Mouse (Mus musculus) CH12.LX (cell line): ENCODE results near the gene Brd3os. TPM values are rescaled to one million over a fixed set of nuclear protein-coding genes. Genes with fewer than 3 reads are reported as not detected.
A peak's percentile ranks its signal among the peaks of the same experiment; 100 is the strongest.

Experiments used
- DNase-seq: peaks from one replicate; pipeline ENCODE4 v3.0.0-alpha.2; 2013; ENCODE audit errors: extremely low read depth
- H3K27ac ChIP-seq: 2 replicates; pipeline ENCODE4 v1.5.1; 2012; ENCODE audit warnings: low read depth, mild to moderate bottlenecking, control low read depth, moderate library complexity; ENCODE audit not compliant: insufficient read depth
- H3K27me3 ChIP-seq: replicated peaks from 2 replicates; pipeline ENCODE3; 2012; ENCODE audit warnings: inconsistent platforms
- H3K36me3 ChIP-seq, 2 experiments: replicated peaks in 1 of 2; 2 replicates each; pipeline versions ENCODE3 to v1.6.1; 2012; ENCODE audit warnings: inconsistent platforms in 1 of 2, low read length in 1 of 2, mild to moderate bottlenecking in 1 of 2, mixed read lengths in 1 of 2, moderate library complexity in 1 of 2; ENCODE audit not compliant: control insufficient read depth in 1 of 2, insufficient read depth in 1 of 2
- H3K4me1 ChIP-seq, 2 experiments: 2 replicates each; pipeline ENCODE4 v1.6.1; 2012; ENCODE audit warnings: inconsistent platforms in 1 of 2, moderate library complexity in 1 of 2; ENCODE audit not compliant: insufficient read depth in 2 of 2, control insufficient read depth in 1 of 2
- H3K4me2 ChIP-seq: 2 replicates; pipeline ENCODE4 v1.6.1; 2012; ENCODE audit warnings: low read depth, mild to moderate bottlenecking, control low read depth; ENCODE audit not compliant: poor library complexity, insufficient read depth, severe bottlenecking
- H3K4me3 ChIP-seq, 3 experiments: fragments of 150-350 bp in 1 of 3; sonication (generic) in 1 of 3; replicated peaks in 1 of 3; 2 replicates each; pipeline versions ENCODE3 to v1.5.1; 2011 to 2012; ENCODE audit warnings: low read depth in 2 of 3, low read length in 2 of 3, mild to moderate bottlenecking in 2 of 3, moderate library complexity in 2 of 3, control low read depth in 1 of 3, improper control_type of control experiment in 1 of 3, inconsistent platforms in 1 of 3, mixed read lengths in 1 of 3; ENCODE audit not compliant: poor library complexity in 1 of 3
- H3K79me2 ChIP-seq: replicated peaks from 2 replicates; pipeline ENCODE4 v1.6.1; 2012; ENCODE audit warnings: mild to moderate bottlenecking, moderate library complexity; ENCODE audit not compliant: control insufficient read depth, poor library complexity, insufficient read depth, severe bottlenecking; ENCODE audit errors: extremely low read depth
- H3K9ac ChIP-seq: 2 replicates; pipeline ENCODE4 v1.6.1; 2012; ENCODE audit warnings: low read depth, mild to moderate bottlenecking, control low read depth, moderate library complexity; ENCODE audit not compliant: insufficient read depth
- H3K9me3 ChIP-seq: replicated peaks from 2 replicates; pipeline ENCODE3; 2012; ENCODE audit warnings: low read length, inconsistent platforms, mixed read lengths
- BHLHE40 ChIP-seq: IDR thresholded peaks from 2 replicates; pipeline ENCODE4 v1.6.1; 2011; ENCODE audit warnings: mild to moderate bottlenecking, low read depth, low read length, improper control_type of control experiment
- CHD1 ChIP-seq: IDR thresholded peaks from 2 replicates; pipeline ENCODE4 v1.6.1; 2012; ENCODE audit warnings: low read depth, low read length, improper control_type of control experiment, inconsistent platforms
- CHD2 ChIP-seq: IDR thresholded peaks from 2 replicates; pipeline ENCODE4 v1.6.1; 2011; ENCODE audit warnings: low read length, improper control_type of control experiment
- CTCF ChIP-seq, 2 experiments: IDR thresholded peaks in 1 of 2; conservative IDR thresholded peaks in 1 of 2; 2 replicates each; pipeline ENCODE4 v1.5.1; 2011 to 2012; ENCODE audit warnings: low read depth in 2 of 2, low read length in 2 of 2, improper control_type of control experiment in 1 of 2, inconsistent platforms in 1 of 2, mild to moderate bottlenecking in 1 of 2, moderate library complexity in 1 of 2
- E2F4 ChIP-seq: IDR thresholded peaks from 2 replicates; pipeline ENCODE4 v1.6.1; 2011; ENCODE audit warnings: low read depth, low read length, improper control_type of control experiment; ENCODE audit not compliant: insufficient replicate concordance
- ELF1 ChIP-seq: IDR thresholded peaks from 2 replicates; pipeline ENCODE4 v1.6.1; 2014; ENCODE audit warnings: low read depth, mild to moderate bottlenecking, inconsistent platforms, low read length, improper control_type of control experiment
- EP300 ChIP-seq: IDR thresholded peaks from 2 replicates; pipeline ENCODE4 v1.6.1; 2011; ENCODE audit warnings: low read length, improper control_type of control experiment
- ETS1 ChIP-seq: conservative IDR thresholded peaks from 2 replicates; pipeline ENCODE4 v1.6.1; 2012; ENCODE audit warnings: low read depth, mild to moderate bottlenecking, inconsistent platforms, low read length, improper control_type of control experiment, moderate library complexity
- GABPA ChIP-seq: IDR thresholded peaks from 2 replicates; pipeline ENCODE4 v1.6.1; 2012; ENCODE audit warnings: low read depth, low read length, improper control_type of control experiment, inconsistent platforms; ENCODE audit not compliant: insufficient replicate concordance
- HCFC1 ChIP-seq: IDR thresholded peaks from 2 replicates; pipeline ENCODE4 v1.6.1; 2012; ENCODE audit warnings: low read depth, mild to moderate bottlenecking, inconsistent platforms, low read length, improper control_type of control experiment
- IRF4 ChIP-seq: IDR thresholded peaks from 2 replicates; pipeline ENCODE4 v1.6.1; 2014; ENCODE audit warnings: low read depth, mild to moderate bottlenecking, inconsistent platforms, low read length, improper control_type of control experiment
- JUN ChIP-seq: IDR thresholded peaks from 2 replicates; pipeline ENCODE4 v1.6.1; 2011; ENCODE audit warnings: low read depth, mild to moderate bottlenecking, low read length, improper control_type of control experiment, moderate library complexity; ENCODE audit not compliant: insufficient read depth
- JUND ChIP-seq: conservative IDR thresholded peaks from 2 replicates; pipeline ENCODE4 v1.6.1; 2011; ENCODE audit warnings: low read depth, low read length, improper control_type of control experiment
- KAT2A ChIP-seq: IDR thresholded peaks from 2 replicates; pipeline ENCODE4 v1.6.1; 2012; ENCODE audit warnings: low read length, improper control_type of control experiment, inconsistent platforms; ENCODE audit not compliant: insufficient replicate concordance
- MAFK ChIP-seq: IDR thresholded peaks from 2 replicates; pipeline ENCODE4 v1.6.1; 2011; ENCODE audit warnings: low read length, improper control_type of control experiment; ENCODE audit not compliant: insufficient replicate concordance
- MAX ChIP-seq: IDR thresholded peaks from 2 replicates; pipeline ENCODE4 v1.6.1; 2011; ENCODE audit warnings: low read length, improper control_type of control experiment
- MAZ ChIP-seq: IDR thresholded peaks from 2 replicates; pipeline ENCODE4 v1.6.1; 2012; ENCODE audit warnings: low read depth, mild to moderate bottlenecking, inconsistent platforms, low read length, improper control_type of control experiment, moderate library complexity
- MEF2A ChIP-seq: IDR thresholded peaks from 2 replicates; pipeline ENCODE4 v1.6.1; 2014; ENCODE audit warnings: low read depth, mild to moderate bottlenecking, inconsistent platforms, low read length, improper control_type of control experiment, borderline replicate concordance
- MXI1 ChIP-seq: IDR thresholded peaks from 2 replicates; pipeline ENCODE4 v1.6.1; 2011; ENCODE audit warnings: mild to moderate bottlenecking, low read depth, low read length, improper control_type of control experiment
- MYC ChIP-seq: IDR thresholded peaks from 2 replicates; pipeline ENCODE4 v1.6.1; 2011; ENCODE audit warnings: low read depth, mild to moderate bottlenecking, improper control_type of control experiment, low read length
- NELFE ChIP-seq: IDR thresholded peaks from 2 replicates; pipeline ENCODE4 v1.6.1; 2011; ENCODE audit warnings: low read depth, low read length, improper control_type of control experiment
- NRF1 ChIP-seq: IDR thresholded peaks from 2 replicates; pipeline ENCODE4 v1.6.1; 2014; ENCODE audit warnings: low read depth, mild to moderate bottlenecking, inconsistent platforms, low read length, improper control_type of control experiment, moderate library complexity
- PAX5 ChIP-seq: IDR thresholded peaks from 2 replicates; pipeline ENCODE4 v1.6.1; 2012; ENCODE audit warnings: low read length, inconsistent platforms, mixed read lengths
- POLR2A ChIP-seq: IDR thresholded peaks from 2 replicates; pipeline ENCODE4 v1.6.1; 2011; ENCODE audit warnings: low read depth, mild to moderate bottlenecking, improper control_type of control experiment, low read length
- POLR2AphosphoS2 ChIP-seq: IDR thresholded peaks from 2 replicates; pipeline ENCODE4 v1.6.1; 2011; ENCODE audit warnings: low read depth, low read length, improper control_type of control experiment
- RAD21 ChIP-seq: IDR thresholded peaks from 2 replicates; pipeline ENCODE4 v1.6.1; 2011; ENCODE audit warnings: low read depth, mild to moderate bottlenecking, low read length, improper control_type of control experiment, moderate library complexity
- RCOR1 ChIP-seq: conservative IDR thresholded peaks from 2 replicates; pipeline ENCODE4 v1.6.1; 2012; ENCODE audit warnings: low read depth, mild to moderate bottlenecking, inconsistent platforms, low read length, improper control_type of control experiment
- SIN3A ChIP-seq: IDR thresholded peaks from 2 replicates; pipeline ENCODE4 v1.6.1; 2012; ENCODE audit warnings: low read length, improper control_type of control experiment, inconsistent platforms
- SMC3 ChIP-seq: IDR thresholded peaks from 2 replicates; pipeline ENCODE4 v1.6.1; 2011; ENCODE audit warnings: low read depth, low read length, improper control_type of control experiment
- TBP ChIP-seq: conservative IDR thresholded peaks from 2 replicates; pipeline ENCODE4 v1.6.1; 2011; ENCODE audit warnings: low read depth, low read length, improper control_type of control experiment
- TCF12 ChIP-seq: IDR thresholded peaks from 2 replicates; pipeline ENCODE4 v1.6.1; 2014; ENCODE audit warnings: low read depth, mild to moderate bottlenecking, inconsistent platforms, low read length, improper control_type of control experiment
- UBTF ChIP-seq: IDR thresholded peaks from 2 replicates; pipeline ENCODE4 v1.6.1; 2012; ENCODE audit warnings: low read depth, mild to moderate bottlenecking, inconsistent platforms, low read length, improper control_type of control experiment, moderate library complexity
- USF1 ChIP-seq: IDR thresholded peaks from 2 replicates; pipeline ENCODE4 v1.6.1; 2014; ENCODE audit warnings: low read depth, mild to moderate bottlenecking, inconsistent platforms, low read length, improper control_type of control experiment
- USF2 ChIP-seq: conservative IDR thresholded peaks from 2 replicates; pipeline ENCODE4 v1.6.1; 2011; ENCODE audit warnings: low read depth, low read length, improper control_type of control experiment
- ZC3H11A ChIP-seq: IDR thresholded peaks from 2 replicates; pipeline ENCODE4 v1.6.1; 2012; ENCODE audit warnings: low read depth, mild to moderate bottlenecking, inconsistent platforms, low read length, improper control_type of control experiment
- ZKSCAN1 ChIP-seq: IDR thresholded peaks from 2 replicates; pipeline ENCODE4 v1.6.1; 2012; ENCODE audit warnings: low read depth, inconsistent platforms, low read length, improper control_type of control experiment, borderline replicate concordance
- ZMIZ1 ChIP-seq: IDR thresholded peaks from 2 replicates; pipeline ENCODE4 v1.6.1; 2012; ENCODE audit warnings: low read depth, mild to moderate bottlenecking, inconsistent platforms, low read length, improper control_type of control experiment
- ZNF384 ChIP-seq: IDR thresholded peaks from 2 replicates; pipeline ENCODE4 v1.6.1; 2012; ENCODE audit warnings: low read depth, low read length, improper control_type of control experiment, inconsistent platforms
- dilution Hi-C: fragments of 300-500 bp; cut with MboI; formaldehyde crosslinking; loops from 2 replicates; pipeline ENCODE4 v1.14.3; 2020; ENCODE audit warnings: low sequenced_read_pairs; ENCODE audit not compliant: extremely low pct_unique_long_range_greater_than_20kb, extremely low pct_ligation_motif_present
- in situ Hi-C: fragments of 300-500 bp; cut with MboI; formaldehyde crosslinking; loops from 3 replicates; pipeline ENCODE4 v1.14.3; 2019; ENCODE audit warnings: low sequenced_read_pairs, low pct_ligation_motif_present, low pct_unique_long_range_greater_than_20kb, mixed read lengths
- polyA plus RNA-seq: library from polyadenylated mRNA; unstranded; fragments of >175 nt; gene quantifications from 2 replicates; pipeline ENCODE4 v1.2.1, GENCODE M21; 2012; ENCODE audit warnings: low read depth; ENCODE audit not compliant: insufficient read length
- total RNA-seq, 2 experiments: library from RNA; depleted of rRNA; stranded (reverse); fragments of 300-350 nt in 1 of 2; fragments of >200 nt in 1 of 2; gene quantifications; 2 replicates each; pipeline ENCODE4 v1.2.3; 2012 to 2014

Gene Brd3os
- total and polyA plus RNA-seq, 3 experiments = 1.2 to 2.1 (median 1.8) TPM

DNA sequence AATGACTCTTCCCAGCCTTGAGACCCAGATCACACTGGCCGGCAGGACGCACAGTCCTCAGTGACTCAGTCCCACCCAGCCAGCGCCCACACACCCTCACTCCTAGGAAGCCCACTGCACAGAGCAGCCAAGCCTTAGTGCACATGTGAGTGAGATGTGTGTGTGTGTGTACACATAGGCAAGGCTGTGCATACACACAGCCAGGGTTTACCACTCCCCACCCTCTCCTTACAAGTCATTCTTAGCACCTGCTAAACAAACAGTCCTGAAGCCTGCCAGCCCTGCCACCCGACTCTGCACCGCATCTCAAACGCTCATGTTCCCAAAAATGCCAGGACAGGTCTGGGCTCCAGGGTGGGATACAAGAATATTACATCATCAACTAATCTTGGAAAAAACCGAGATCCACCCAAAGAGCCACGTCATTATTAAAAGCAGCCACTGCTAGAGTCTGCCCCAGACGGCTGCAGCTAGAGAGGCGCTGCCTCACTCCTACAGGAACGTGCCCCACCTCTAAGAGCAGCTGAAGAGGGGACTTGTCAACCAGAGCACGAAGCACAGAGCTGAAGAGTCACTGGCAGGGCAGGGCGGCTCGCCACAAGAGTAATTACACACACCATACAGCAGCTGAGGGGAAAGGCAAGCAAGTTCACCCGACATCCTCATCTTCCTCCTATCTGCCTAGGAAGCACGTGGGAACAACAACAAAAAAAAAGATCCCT lies 28.0 kb upstream of the Brd3os start:
- peak overlapping the region; percentile 89 for H3K4me2 ChIP-seq
- dilution Hi-C loops (no loop called here), in situ Hi-C loops (no loop called here)
- peak overlapping the region; percentile 58 for H3K9ac ChIP-seq
- no peaks in the 10 kb centered on the region for H3K9me3 ChIP-seq
- no peak for DNase-seq
- peaks cover 86% of the 10 kb centered on the region for H3K79me2 ChIP-seq
- peaks cover 0 to 13% of the 10 kb centered on the region in 2 experiments for H3K36me3 ChIP-seq
- TF ChIP-seq MXI1 (no peak; the same call in 1 of the 2 replicates), GABPA (no peak), CTCF (conservative IDR thresholded peaks at IDR 0.05 in 1 of 2, IDR thresholded peaks at IDR 0.05 in 1 of 2; ENCODE audit: low read depth in 2 of 2, low read length in 2 of 2) (no peak), ELF1 (0 out of 2 replicates have a peak, but pooled peaks have one; percentile 11), IRF4 (no peak; the same call in 1 of the 2 replicates), TBP (no peak), MEF2A (no peak; the same call in 1 of the 2 replicates), JUND (no peak), SIN3A (peak; percentile 51), ZNF384 (no peak), EP300 (peak; percentile 41; the same call in 1 of the 2 replicates), USF2 (no peak), ZKSCAN1 (no peak), RAD21 (no peak), KAT2A (no peak), E2F4 (no peak), POLR2AphosphoS2 (no peak), PAX5 (no peak), TCF12 (no peak), SMC3 (0 out of 2 replicates have a peak, but pooled peaks have one; percentile 6), MAX (peak; percentile 66; the same call in 1 of the 2 replicates), USF1 (no peak), NELFE (no peak; the same call in 1 of the 2 replicates), MAFK (no peak), JUN (no peak), HCFC1 (no peak), CHD2 (no peak; the same call in 1 of the 2 replicates), NRF1 (no peak), MAZ (no peak; the same call in 1 of the 2 replicates), ETS1 (peak; percentile 52), POLR2A (no peak; the same call in 1 of the 2 replicates), MYC (no peak), RCOR1 (no peak), BHLHE40 (peak; percentile 68), CHD1 (no peak), ZC3H11A (no peak), UBTF (0 out of 2 replicates have a peak, but pooled peaks have one; percentile 58), ZMIZ1 (no peak)
- H3K4me3 ChIP-seq = peak overlapping the region; percentile 33 to 61 (median 40)
- peaks cover 31 to 75% of the 10 kb centered on the region in 2 experiments for H3K4me1 ChIP-seq
- H3K27me3 ChIP-seq = no peaks in the 10 kb centered on the region
- H3K27ac ChIP-seq = peak overlapping the region; percentile 94
